Mouse (Mus musculus): ENCODE data around the gene Kcnq2. TPM values are rescaled to one million over a fixed set of nuclear protein-coding genes. Genes with fewer than 3 reads are reported as not detected.

Gene Kcnq2
- total and polyA plus RNA-seq, 3 experiments: 0.04 TPM; not detected in 2

- dilution Hi-C loops (cut with MboI; ENCODE audit: extremely low pct_ligation_motif_present, extremely low pct_unique_long_range_greater_than_20kb, low sequenced_read_pairs): no loop called here
Observed at GRCm38 (mm10) chr2:181159771-181160170, 24.7 kb upstream of the Kcnq2 start.

DNA sequence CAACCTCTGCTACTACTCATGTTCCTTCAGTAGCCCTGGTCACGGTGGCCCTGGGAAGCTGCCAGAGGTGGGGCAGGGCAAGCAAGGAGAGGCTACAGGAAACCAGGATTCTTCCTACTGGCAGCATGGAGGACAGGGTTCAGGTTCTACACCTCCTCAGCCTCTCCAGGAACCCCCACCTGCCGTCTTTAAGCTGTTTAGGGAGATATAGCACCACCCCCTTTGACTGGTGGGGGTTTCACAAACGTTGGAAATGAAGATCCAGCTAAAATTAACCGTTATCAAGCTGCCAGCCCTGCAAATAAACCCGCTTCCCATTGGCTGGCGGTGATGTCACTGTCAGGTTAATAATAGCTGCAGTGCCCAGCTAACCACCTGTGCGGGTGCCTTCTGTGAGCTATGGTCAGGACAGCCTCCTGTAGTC, 24.0 kb upstream of the Kcnq2 start:
- dilution Hi-C loops (cut with MboI; ENCODE audit: extremely low pct_ligation_motif_present, extremely low pct_unique_long_range_greater_than_20kb, low sequenced_read_pairs) (no loop called here), in situ Hi-C loops (cut with MboI; ENCODE audit: low pct_ligation_motif_present, low pct_unique_long_range_greater_than_20kb, low sequenced_read_pairs) (no loop called here)
- H3K4me1 ChIP-seq (ENCODE audit: control insufficient read depth in 1 of 2, insufficient read depth in 2 of 2): peaks cover 0 to 8% of the 10 kb centered on the region in 2 experiments; a peak in 2 of 4 replicates
- no peaks in the 10 kb centered on the region for H3K36me3 ChIP-seq (replicated peaks in 1 of 2; ENCODE audit: control insufficient read depth in 1 of 2, insufficient read depth in 1 of 2, low read length in 1 of 2)
- no peak overlapping the region for H3K4me3 ChIP-seq (replicated peaks in 1 of 3; ENCODE audit: low read depth in 2 of 3, low read length in 2 of 3, poor library complexity in 1 of 3)
- no peak overlapping the region for H3K9ac ChIP-seq (ENCODE audit: insufficient read depth, low read depth)
- no peak overlapping the region for H3K4me2 ChIP-seq (ENCODE audit: insufficient read depth, low read depth, poor library complexity, severe bottlenecking)
- H3K9me3 ChIP-seq (replicated peaks; ENCODE audit: low read length): peaks cover 11% of the 10 kb centered on the region
- peaks cover 44% of the 10 kb centered on the region for H3K27me3 ChIP-seq (replicated peaks)
- no peaks in the 10 kb centered on the region for H3K79me2 ChIP-seq (replicated peaks; ENCODE audit: control insufficient read depth, extremely low read depth, insufficient read depth, poor library complexity, severe bottlenecking)
- no peak for TF ChIP-seq ETS1 (conservative IDR thresholded peaks at IDR 0.05; ENCODE audit: low read depth, low read length)
- TF ChIP-seq CHD2 (IDR thresholded peaks at IDR 0.05; ENCODE audit: low read length): no peak
- no peak for TF ChIP-seq ZC3H11A (IDR thresholded peaks at IDR 0.05; ENCODE audit: low read depth, low read length)
- no peak for TF ChIP-seq CHD1 (IDR thresholded peaks at IDR 0.05; ENCODE audit: low read depth, low read length)
- no peak for TF ChIP-seq MXI1 (IDR thresholded peaks at IDR 0.05; ENCODE audit: low read depth, low read length)
- TF ChIP-seq SMC3 (IDR thresholded peaks at IDR 0.05; ENCODE audit: low read depth, low read length): no peak
- no peak for TF ChIP-seq ZMIZ1 (IDR thresholded peaks at IDR 0.05; ENCODE audit: low read depth, low read length)
- no peak for TF ChIP-seq GABPA (IDR thresholded peaks at IDR 0.05; ENCODE audit: insufficient replicate concordance, low read depth, low read length)
- no peak for TF ChIP-seq MAX (IDR thresholded peaks at IDR 0.05; ENCODE audit: low read length)
- TF ChIP-seq JUN (IDR thresholded peaks at IDR 0.05; ENCODE audit: insufficient read depth, low read depth, low read length): no peak
- TF ChIP-seq MYC (IDR thresholded peaks at IDR 0.05; ENCODE audit: low read depth, low read length): no peak
- no peak overlapping the region for H3K27ac ChIP-seq (ENCODE audit: insufficient read depth, low read depth)
- no peak for DNase-seq (ENCODE audit: extremely low read depth)

More at GRCm38 (mm10) chr2:181159771-181160170, 24.7 kb upstream of the Kcnq2 start:
- in situ Hi-C loops (cut with MboI; ENCODE audit: low pct_ligation_motif_present, low pct_unique_long_range_greater_than_20kb, low sequenced_read_pairs): no loop called here
- H3K4me2 ChIP-seq (ENCODE audit: insufficient read depth, low read depth, poor library complexity, severe bottlenecking): no peak overlapping the region
- peaks cover 0 to 8% of the 10 kb centered on the region in 2 experiments; a peak in 2 of 4 replicates for H3K4me1 ChIP-seq (ENCODE audit: control insufficient read depth in 1 of 2, insufficient read depth in 2 of 2)
- peaks cover 14% of the 10 kb centered on the region for H3K9me3 ChIP-seq (replicated peaks; ENCODE audit: low read length)
- H3K4me3 ChIP-seq (replicated peaks in 1 of 3; ENCODE audit: low read depth in 2 of 3, low read length in 2 of 3, poor library complexity in 1 of 3): no peak overlapping the region
- H3K27ac ChIP-seq (ENCODE audit: insufficient read depth, low read depth): no peak overlapping the region
- peak; percentile 16 for DNase-seq (ENCODE audit: extremely low read depth)
- no peaks in the 10 kb centered on the region for H3K79me2 ChIP-seq (replicated peaks; ENCODE audit: control insufficient read depth, extremely low read depth, insufficient read depth, poor library complexity, severe bottlenecking)
- no peak overlapping the region for H3K9ac ChIP-seq (ENCODE audit: insufficient read depth, low read depth)
- no peak for TF ChIP-seq E2F4 (IDR thresholded peaks at IDR 0.05; ENCODE audit: insufficient replicate concordance, low read depth, low read length)
- no peak for TF ChIP-seq PAX5 (IDR thresholded peaks at IDR 0.05; ENCODE audit: low read length)
- TF ChIP-seq ETS1 (conservative IDR thresholded peaks at IDR 0.05; ENCODE audit: low read depth, low read length): no peak
- TF ChIP-seq ZNF384 (IDR thresholded peaks at IDR 0.05; ENCODE audit: low read depth, low read length): no peak
- no peak for TF ChIP-seq HCFC1 (IDR thresholded peaks at IDR 0.05; ENCODE audit: low read depth, low read length)
- TF ChIP-seq USF1 (IDR thresholded peaks at IDR 0.05; ENCODE audit: low read depth, low read length): no peak
- TF ChIP-seq MAZ (IDR thresholded peaks at IDR 0.05; ENCODE audit: low read depth, low read length): no peak
- no peak for TF ChIP-seq ZKSCAN1 (IDR thresholded peaks at IDR 0.05; ENCODE audit: borderline replicate concordance, low read depth, low read length)
- no peak for TF ChIP-seq RAD21 (IDR thresholded peaks at IDR 0.05; ENCODE audit: low read depth, low read length)
- no peak for TF ChIP-seq KAT2A (IDR thresholded peaks at IDR 0.05; ENCODE audit: insufficient replicate concordance, low read length)
- no peak for TF ChIP-seq MAX (IDR thresholded peaks at IDR 0.05; ENCODE audit: low read length)
- no peak for TF ChIP-seq EP300 (IDR thresholded peaks at IDR 0.05; ENCODE audit: low read length)
- no peak for TF ChIP-seq SIN3A (IDR thresholded peaks at IDR 0.05; ENCODE audit: low read length)
- TF ChIP-seq TCF12 (IDR thresholded peaks at IDR 0.05; ENCODE audit: low read depth, low read length): no peak
- TF ChIP-seq CHD2 (IDR thresholded peaks at IDR 0.05; ENCODE audit: low read length): no peak
- no peak for TF ChIP-seq BHLHE40 (IDR thresholded peaks at IDR 0.05; ENCODE audit: low read depth, low read length)
- no peak for TF ChIP-seq MAFK (IDR thresholded peaks at IDR 0.05; ENCODE audit: insufficient replicate concordance, low read length)
- TF ChIP-seq MYC (IDR thresholded peaks at IDR 0.05; ENCODE audit: low read depth, low read length): no peak
- peaks cover 43% of the 10 kb centered on the region for H3K27me3 ChIP-seq (replicated peaks)
- H3K36me3 ChIP-seq (replicated peaks in 1 of 2; ENCODE audit: control insufficient read depth in 1 of 2, insufficient read depth in 1 of 2, low read length in 1 of 2): no peaks in the 10 kb centered on the region

Data from CH12.LX (cell line).